24 mouse cellular contexts compared by ENCODE assay signal in the genomic region with DNA sequence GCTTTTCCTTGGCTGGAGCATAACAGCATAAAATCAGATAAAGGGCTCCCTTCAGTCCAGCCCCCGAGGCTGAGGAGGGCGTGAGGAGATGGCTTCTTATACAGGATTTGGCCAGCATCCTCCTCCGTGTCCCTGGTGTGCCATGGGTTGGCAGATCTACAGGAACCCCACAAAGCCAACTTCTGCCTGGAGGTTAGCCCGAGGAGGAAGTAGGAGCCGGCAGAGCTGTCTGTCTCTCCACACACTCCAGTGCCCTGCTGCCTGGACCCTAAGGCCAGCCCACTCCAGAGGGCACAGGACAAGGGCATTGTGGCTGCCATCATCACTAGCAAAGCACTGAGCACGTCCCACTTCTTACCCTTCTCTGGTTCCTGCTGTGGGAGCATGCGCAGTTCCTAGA.
DNase-seq lines count a peak whose midpoint lies in the region; ATAC-seq and TF ChIP-seq lines count a peak whose summit lies in the region.
"Had no signal": no experiment of that assay in that cellular context is flagged by ENCODE, and none has a peak within 500 bp of the region (broad histone marks: within the 10 kb centered on the region; RNA-seq: fewer than 3 reads in every experiment).

No protein-coding gene starts in this region.

- H3K27ac ChIP-seq in hindbrain, postnatal 0 days = no peak overlapping the region
- H3K27ac ChIP-seq in hindbrain, embryonic 11.5 days (ENCODE audit: low read depth, low read length) = no peak overlapping the region
- H3K27ac ChIP-seq: hindbrain, embryonic 14.5 days; kidney, embryonic 15.5 days; limb, embryonic 12.5 days; liver, embryonic 12.5 days; lung, embryonic 15.5 days; neural tube, embryonic 15.5 days; stomach, embryonic 15.5 days had no signal

- 0 out of 2 replicates have a peak, but pooled peaks cover 4% of the 10 kb centered on the region for H3K27me3 ChIP-seq in hindbrain, postnatal 0 days (ENCODE audit: insufficient read depth, low read length)
- peaks cover 43% of the 10 kb centered on the region for H3K27me3 ChIP-seq in hindbrain, embryonic 11.5 days (ENCODE audit: control insufficient read depth, insufficient read depth, low read length)
- H3K27me3 ChIP-seq: kidney, embryonic 15.5 days; limb, embryonic 12.5 days; liver, embryonic 12.5 days; lung, embryonic 15.5 days; stomach, embryonic 15.5 days had no signal

- no peak overlapping the region for H3K4me3 ChIP-seq in hindbrain, postnatal 0 days (ENCODE audit: low read length)
- H3K4me3 ChIP-seq in hindbrain, embryonic 11.5 days (ENCODE audit: low read depth, low read length) = no peak overlapping the region
- H3K4me3 ChIP-seq in lung, adult 2 months (replicated peaks; ENCODE audit: extremely low read depth, low read depth, low read length) = no peak overlapping the region
- H3K4me3 ChIP-seq: kidney, embryonic 15.5 days; limb, embryonic 12.5 days; liver, embryonic 12.5 days; lung, embryonic 15.5 days; myocyte; neural tube, embryonic 15.5 days; stomach, embryonic 15.5 days had no signal

- no peak for TF ChIP-seq POLR2A in lung, adult 2 months (IDR thresholded peaks at IDR 0.05; ENCODE audit: borderline replicate concordance, extremely low read depth, low read depth, low read length)

- no peaks in the 10 kb centered on the region for H3K9me3 ChIP-seq in hindbrain, postnatal 0 days (ENCODE audit: low read length)
- H3K9me3 ChIP-seq in hindbrain, embryonic 11.5 days (ENCODE audit: control insufficient read depth, low read length) = no peaks in the 10 kb centered on the region
- H3K9me3 ChIP-seq: G1E; kidney, embryonic 15.5 days; limb, embryonic 12.5 days; liver, embryonic 12.5 days; lung, embryonic 15.5 days; neural tube, embryonic 15.5 days; stomach, embryonic 15.5 days had no signal

- 0 out of 2 replicates have a peak, but pooled peaks cover 4% of the 10 kb centered on the region for H3K4me1 ChIP-seq in hindbrain, postnatal 0 days (ENCODE audit: insufficient read depth, low read length)
- 0 out of 2 replicates have a peak, but pooled peaks cover 6% of the 10 kb centered on the region for H3K4me1 ChIP-seq in hindbrain, embryonic 11.5 days (replicated peaks; ENCODE audit: control insufficient read depth, insufficient read depth, low read length)
- H3K4me1 ChIP-seq in lung, adult 2 months (ENCODE audit: control insufficient read depth, insufficient read depth, low read length) = no peaks in the 10 kb centered on the region
- H3K4me1 ChIP-seq: kidney, embryonic 15.5 days; limb, embryonic 12.5 days; liver, embryonic 12.5 days; lung, embryonic 15.5 days; stomach, embryonic 15.5 days had no signal

- H3K9ac ChIP-seq in hindbrain, postnatal 0 days (replicated peaks; ENCODE audit: low read length) = no peak overlapping the region
- no peak overlapping the region for H3K9ac ChIP-seq in hindbrain, embryonic 11.5 days (ENCODE audit: low read depth, low read length)
- H3K9ac ChIP-seq: hindbrain, embryonic 14.5 days; kidney, embryonic 15.5 days; limb, embryonic 12.5 days; liver, embryonic 12.5 days; lung, embryonic 15.5 days; neural tube, embryonic 15.5 days; stomach, embryonic 15.5 days had no signal

- no peak overlapping the region for H3K4me2 ChIP-seq in hindbrain, postnatal 0 days (ENCODE audit: low read depth, low read length)
- no peak overlapping the region for H3K4me2 ChIP-seq in hindbrain, embryonic 11.5 days (replicated peaks; ENCODE audit: low read depth, low read length)
- H3K4me2 ChIP-seq: heart, embryonic 11.5 days; hindbrain, embryonic 14.5 days; kidney, embryonic 15.5 days; limb, embryonic 12.5 days; liver, embryonic 12.5 days; lung, embryonic 15.5 days; neural tube, embryonic 15.5 days; stomach, embryonic 15.5 days had no signal

- 0 out of 2 replicates have a peak, but pooled peaks have one; percentile 28 for ATAC-seq in cerebellum, adult (ENCODE audit: insufficient number of reproducible peaks, low FRiP score, low TSS enrichment)
- ATAC-seq in hindbrain, postnatal 0 days = peak; percentile 71; the same call in 1 of the 2 replicates
- ATAC-seq in hindbrain, embryonic 11.5 days (ENCODE audit: low FRiP score) = no peak
- ATAC-seq: activated CD4-positive, CD25-positive, alpha-beta regulatory T cell, adult 4 months; intestine, embryonic 16.5 days; liver, embryonic 12.5 days had no signal

- H3K36me3 ChIP-seq in hindbrain, postnatal 0 days (ENCODE audit: insufficient read depth, low read length) = no peaks in the 10 kb centered on the region
- H3K36me3 ChIP-seq in hindbrain, embryonic 11.5 days (ENCODE audit: control insufficient read depth, insufficient read depth, low read length) = no peaks in the 10 kb centered on the region

- no peak for DNase-seq in cerebellum, adult 11 months
- DNase-seq in hindbrain, postnatal 0 days (ENCODE audit: low spot score) = peak; percentile 52
- DNase-seq in hindbrain, embryonic 11.5 days (ENCODE audit: low spot score) = no peak
- DNase-seq in cerebellum, adult 11-12 months = peak; percentile 31
- DNase-seq in cerebellum, postnatal 10 days = peak; percentile 61 to 77
- no peak for DNase-seq in layer of hippocampus, adult 18-20 months (ENCODE audit: low spot score in 2 of 2)
- no peak for DNase-seq in lung, adult 2 months
- DNase-seq: heart, postnatal 10 days; kidney, postnatal 4 days; lung, postnatal 4 days; thymus, adult 2 months had no signal

- no peak for TF ChIP-seq CTCF in hindbrain, postnatal 0 days (IDR thresholded peaks at IDR 0.05; ENCODE audit: low read depth)
- no peak for TF ChIP-seq CTCF in lung, adult 2 months (IDR thresholded peaks at IDR 0.05; ENCODE audit: insufficient read depth, low read length)

- WGBS in hindbrain, postnatal 0 days = 32% methylated on average over 7 of the region's 7 CpGs
- 63% methylated on average over 7 of the region's 7 CpGs for WGBS in hindbrain, embryonic 11.5 days
- 61% methylated on average over 7 of the region's 7 CpGs for WGBS in lung, adult 2 months

Comparison
In these comparisons a context has a peak if more than half of its experiments do, and no peak if none do; other contexts are left out.
1. DNase-seq: peak in hindbrain, postnatal 0 days (single experiment), cerebellum, adult 11-12 months (single experiment) and cerebellum, postnatal 10 days (2 of 2); none in cerebellum, adult 11 months (single experiment), hindbrain, embryonic 11.5 days (single experiment), layer of hippocampus, adult 18-20 months (0 of 2) and lung, adult 2 months (single experiment).